Mouse (Mus musculus) liver, postnatal 0 days (tissue): ENCODE results near the gene Cfap74.

Source experiments
- CTCF ChIP-seq: sonication (generic); IDR thresholded peaks from 2 replicates; pipeline ENCODE4 v1.5.1; 2016; ENCODE audit warnings: antibody characterized with exemption, low read depth
- EP300 ChIP-seq: IDR thresholded peaks from 2 replicates; pipeline ENCODE4 v1.6.1; 2016; ENCODE audit warnings: antibody characterized with exemption, low read depth, mild to moderate bottlenecking

DNA sequence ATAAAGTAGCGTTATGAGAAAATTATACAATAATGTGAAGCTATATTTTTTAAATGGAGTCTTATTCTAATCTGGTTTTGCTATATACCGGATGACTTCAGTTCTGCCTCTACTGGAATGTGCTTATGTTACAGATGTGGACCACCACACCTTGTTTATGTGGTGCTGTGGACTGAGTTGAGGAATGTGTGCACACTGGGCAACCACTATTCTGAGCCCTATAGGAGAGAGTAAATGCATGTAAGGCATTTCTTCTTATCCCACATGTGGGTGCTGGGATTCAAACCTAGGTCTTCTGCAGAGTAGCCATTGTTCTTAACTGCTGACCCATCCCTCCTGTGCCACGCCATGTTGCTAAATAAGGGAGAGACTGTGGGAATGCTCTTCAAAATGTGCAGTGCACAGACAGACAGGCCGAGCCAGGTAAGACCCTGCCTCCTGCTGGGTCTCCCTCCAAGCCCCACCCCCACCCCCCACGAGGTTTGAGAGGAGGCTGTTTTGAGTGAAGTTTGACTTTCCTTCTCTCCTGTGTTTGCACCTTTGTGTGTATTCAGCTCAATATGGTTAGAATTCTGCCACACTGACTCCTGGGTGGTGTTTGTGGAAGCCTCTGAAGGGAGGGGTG is 96.8 kb downstream of the Cfap74 start:
- TF ChIP-seq CTCF (no peak), EP300 (no peak)
